Mouse (Mus musculus): Measurements from ENCODE around the gene Pum3.

GRCm38 (mm10) chr19:27395481-27395880 lies 34.1 kb downstream of the Pum3 start:
- TF ChIP-seq POLR2A (IDR thresholded peaks at IDR 0.05; ENCODE audit: borderline replicate concordance, control insufficient read depth, low read depth, low read length) (no peak), CTCF (IDR thresholded peaks at IDR 0.05; ENCODE audit: control insufficient read depth, insufficient read depth, low read length) (no peak)

Measured in bone marrow, adult 2 months (tissue).